Mouse (Mus musculus): Measurements from ENCODE around the gene Sept6. TPM values are rescaled to one million over a fixed set of nuclear protein-coding genes. Genes with fewer than 3 reads are reported as not detected.
"Not testable (repeated sequence)": the region's sequence is repeated elsewhere in the genome, so short reads cannot be mapped to it uniquely, and the experiment has no call there.

Sept6 gene
- polyA plus RNA-seq, 1 experiment from 2014 or later = 76.5 TPM

- ATAC-seq (ENCODE audit: low FRiP score) = no peak
- H3K9ac ChIP-seq = peak overlapping the region; percentile 78
- H3K4me2 ChIP-seq = peak overlapping the region; percentile 55
- 37% methylated on average over 3 of the region's 3 CpGs for WGBS
- no peaks in the 10 kb centered on the region for H3K27me3 ChIP-seq
- H3K27ac ChIP-seq = peak overlapping the region; percentile 90
- H3K4me3 ChIP-seq = peak overlapping the region; percentile 57
- no peaks in the 10 kb centered on the region for H3K9me3 ChIP-seq
- peaks cover 14% of the 10 kb centered on the region; the same call in 1 of the 2 replicates for H3K4me1 ChIP-seq (replicated peaks)
- H3K36me3 ChIP-seq = no peaks in the 10 kb centered on the region
Observed at GRCm38 (mm10) chrX:36901655-36902054, 89.9 kb downstream of the Sept6 start.

- ATAC-seq (ENCODE audit: low FRiP score); H3K9me3 ChIP-seq; H3K36me3 ChIP-seq; H3K27ac ChIP-seq; H3K27me3 ChIP-seq; H3K4me3 ChIP-seq; H3K4me2 ChIP-seq; H3K9ac ChIP-seq: not testable (repeated sequence)
- WGBS = 14% methylated on average over 1 of the region's 1 CpGs
- H3K4me1 ChIP-seq (replicated peaks) = peaks cover 14% of the 10 kb centered on the region; the same call in 1 of the 2 replicates
Observed at GRCm38 (mm10) chrX:36898931-36899330, 92.7 kb downstream of the Sept6 start.

- H3K4me1 ChIP-seq (replicated peaks) = no peaks in the 10 kb centered on the region
- peaks cover 10% of the 10 kb centered on the region for H3K36me3 ChIP-seq
- H3K4me2 ChIP-seq = no peak overlapping the region
- H3K27ac ChIP-seq = no peak overlapping the region
- H3K9ac ChIP-seq = no peak overlapping the region
- WGBS = 100% methylated on average over 1 of the region's 1 CpGs
- no peaks in the 10 kb centered on the region for H3K9me3 ChIP-seq
- no peak overlapping the region for H3K4me3 ChIP-seq
- H3K27me3 ChIP-seq = no peaks in the 10 kb centered on the region
- ATAC-seq (ENCODE audit: low FRiP score) = no peak
Observed at GRCm38 (mm10) chrX:36884719-36885118, 106.9 kb downstream of the Sept6 start.

GRCm38 (mm10) chrX:36874704-36875128 lies 116.9 kb downstream of the Sept6 start:
- H3K4me1 ChIP-seq (replicated peaks) = peaks cover 6% of the 10 kb centered on the region
- ATAC-seq (ENCODE audit: low FRiP score) = peak; percentile 70
- H3K27me3 ChIP-seq = no peaks in the 10 kb centered on the region
- peak overlapping the region; percentile 69 for H3K4me3 ChIP-seq
- no peaks in the 10 kb centered on the region for H3K9me3 ChIP-seq
- peak overlapping the region; percentile 83 for H3K9ac ChIP-seq
- no peaks in the 10 kb centered on the region for H3K36me3 ChIP-seq
- peak overlapping the region; percentile 66 for H3K4me2 ChIP-seq
- H3K27ac ChIP-seq = peak overlapping the region; percentile 87
- 9% methylated on average over 36 of the region's 36 CpGs for WGBS

DNA sequence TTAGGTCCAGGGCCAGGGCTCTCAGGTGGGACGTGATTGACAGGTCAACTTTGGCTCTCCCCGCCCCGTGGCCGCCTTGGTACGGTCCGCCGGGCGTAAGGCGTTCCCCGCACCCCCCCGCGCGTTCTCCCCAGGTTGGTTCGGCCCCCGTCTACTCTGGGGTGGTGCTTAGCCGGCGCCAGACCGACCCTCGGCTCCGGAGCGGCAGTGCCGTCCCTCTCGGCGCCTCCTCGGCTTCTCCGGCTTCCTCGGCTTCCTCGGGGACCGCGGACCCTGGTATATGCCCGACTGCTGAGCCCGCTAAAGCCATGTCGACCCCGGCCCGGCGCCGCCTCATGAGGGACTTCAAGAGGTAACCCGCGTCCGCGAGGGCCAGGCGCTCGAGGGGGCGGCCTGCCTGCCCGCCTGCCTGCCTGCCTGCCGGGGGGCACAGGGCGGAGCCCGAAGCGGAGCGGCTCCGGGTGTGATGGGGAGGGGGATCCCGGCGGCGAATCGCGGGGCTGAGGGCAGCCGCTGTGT lies 117.4 kb downstream of the Sept6 start:
- ATAC-seq (ENCODE audit: low FRiP score) = peak; percentile 97
- H3K27ac ChIP-seq = peak overlapping the region; percentile 87
- H3K9ac ChIP-seq = peak overlapping the region; percentile 83
- H3K4me1 ChIP-seq (replicated peaks) = peaks cover 6% of the 10 kb centered on the region
- peak overlapping the region; percentile 69 for H3K4me3 ChIP-seq
- WGBS = 12% methylated on average over 53 of the region's 57 CpGs
- H3K9me3 ChIP-seq = no peaks in the 10 kb centered on the region
- H3K27me3 ChIP-seq = no peaks in the 10 kb centered on the region
- H3K36me3 ChIP-seq = no peaks in the 10 kb centered on the region
- peak overlapping the region; percentile 66 for H3K4me2 ChIP-seq

GRCm38 (mm10) chrX:36873765-36874164 lies 117.8 kb downstream of the Sept6 start, which contains the start of the genes Ube2a and C330007P06Rik:
Gene Ube2a (plus strand): TSS chrX:36873900.
Gene C330007P06Rik (minus strand): TSS chrX:36874111.
- H3K4me1 ChIP-seq (replicated peaks) = peaks cover 6% of the 10 kb centered on the region
- H3K27me3 ChIP-seq = no peaks in the 10 kb centered on the region
- H3K36me3 ChIP-seq = no peaks in the 10 kb centered on the region
- H3K27ac ChIP-seq = peak within 1 kb of the TSS; percentile 87
- H3K9ac ChIP-seq = peak within 1 kb of the TSS; percentile 83
- peak within 1 kb of the TSS; percentile 66 for H3K4me2 ChIP-seq
- no peaks in the 10 kb centered on the region for H3K9me3 ChIP-seq
- peak; percentile 48 for ATAC-seq (ENCODE audit: low FRiP score)
- H3K4me3 ChIP-seq = peak within 1 kb of the TSS; percentile 69
- 28% methylated on average over 8 of the region's 8 CpGs for WGBS

- Histone ChIP-seq H3K4me2 (no peak overlapping the region), H3K4me3 (no peak overlapping the region), H3K36me3 (no peaks in the 10 kb centered on the region), H3K9me3 (no peaks in the 10 kb centered on the region), H3K27me3 (no peaks in the 10 kb centered on the region), H3K9ac (no peak overlapping the region), H3K4me1 (replicated peaks) (peaks cover 3% of the 10 kb centered on the region), H3K27ac (no peak overlapping the region)
- WGBS = 75% methylated on average over 3 of the region's 3 CpGs
- ATAC-seq (ENCODE audit: low FRiP score) = no peak
Observed at GRCm38 (mm10) chrX:36870372-36870771, 121.2 kb downstream of the Sept6 start.

DNA sequence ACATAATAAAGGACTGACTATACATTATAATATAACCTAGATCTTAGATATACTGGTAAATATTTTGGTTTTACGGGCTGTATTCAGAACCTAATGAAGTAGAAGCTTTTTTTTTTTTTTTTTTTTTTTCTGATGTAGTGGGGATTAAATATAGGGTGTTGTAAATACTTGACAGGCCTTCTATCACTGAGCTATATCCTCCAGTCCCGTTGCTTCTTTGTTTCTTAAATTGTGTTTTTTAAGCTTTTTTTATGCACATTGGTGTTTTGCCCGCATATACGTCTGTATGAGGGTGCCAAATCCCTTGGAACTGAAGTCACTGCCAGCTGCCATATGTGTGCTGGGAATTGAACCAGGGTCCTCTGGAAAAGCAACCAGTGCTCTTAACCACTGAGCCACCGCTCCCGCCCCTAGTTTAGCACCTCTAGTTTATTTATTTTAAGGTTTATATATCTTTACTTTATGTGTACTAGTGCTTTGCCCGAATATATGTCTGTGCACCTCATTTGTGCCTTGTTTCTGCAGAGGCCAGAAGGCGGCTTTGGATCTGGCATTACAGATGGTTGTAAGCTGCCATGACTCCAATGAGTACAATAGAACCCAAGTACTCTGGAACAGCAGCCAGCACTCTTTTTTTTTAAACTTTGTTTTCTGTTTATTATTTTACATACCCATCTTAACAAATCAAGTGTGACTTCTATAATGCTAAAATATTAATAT lies 126.8 kb downstream of the Sept6 start:
- H3K9me3 ChIP-seq = no peaks in the 10 kb centered on the region
- 57% methylated on average over 8 of the region's 8 CpGs for WGBS
- no peak overlapping the region for H3K27ac ChIP-seq
- H3K4me3 ChIP-seq = peak overlapping the region; percentile 43
- no peak overlapping the region for H3K9ac ChIP-seq
- peaks cover 9% of the 10 kb centered on the region for H3K4me1 ChIP-seq (replicated peaks)
- ATAC-seq (ENCODE audit: low FRiP score) = 0 out of 2 replicates have a peak, but pooled peaks have one; percentile 21
- H3K27me3 ChIP-seq = no peaks in the 10 kb centered on the region
- peak overlapping the region; percentile 33 for H3K4me2 ChIP-seq
- no peaks in the 10 kb centered on the region for H3K36me3 ChIP-seq

GRCm38 (mm10) chrX:36863766-36864608 lies 127.6 kb downstream of the Sept6 start:
- H3K27ac ChIP-seq = peak overlapping the region; percentile 50; the same call in 1 of the 2 replicates
- H3K9ac ChIP-seq = peak overlapping the region; percentile 53; the same call in 1 of the 2 replicates
- H3K4me3 ChIP-seq = peak overlapping the region; percentile 43
- H3K27me3 ChIP-seq = no peaks in the 10 kb centered on the region
- peaks cover 9% of the 10 kb centered on the region for H3K4me1 ChIP-seq (replicated peaks)
- no peaks in the 10 kb centered on the region for H3K36me3 ChIP-seq
- peak; percentile 88 for ATAC-seq (ENCODE audit: low FRiP score)
- WGBS = 20% methylated on average over 43 of the region's 44 CpGs
- peak overlapping the region; percentile 54 for H3K4me2 ChIP-seq
- H3K9me3 ChIP-seq = no peaks in the 10 kb centered on the region

Other genes with a start within 250 kb of the Sept6 start
- 0.85 and 0.92 TPM in 2 replicates for gene Slc25a43, start 248.1 kb downstream of the Sept6 start, polyA plus RNA-seq (2015; fragmentation: Nextera tagmentation; extraction: Ambion mirVana)
- gene Slc25a5, start 196.1 kb downstream of the Sept6 start, polyA plus RNA-seq (2015; fragmentation: Nextera tagmentation; extraction: Ambion mirVana) = 568 and 574 TPM in 2 replicates
- gene Ube2a, start 117.9 kb downstream of the Sept6 start, polyA plus RNA-seq (2015; fragmentation: Nextera tagmentation; extraction: Ambion mirVana) = 120 and 122 TPM in 2 replicates
- gene C330007P06Rik, start 117.7 kb downstream of the Sept6 start, polyA plus RNA-seq (2015; fragmentation: Nextera tagmentation; extraction: Ambion mirVana) = 23.4 and 24.7 TPM in 2 replicates
- 14.4 and 14.6 TPM in 2 replicates for gene Nkrf, start 88.9 kb downstream of the Sept6 start, polyA plus RNA-seq (2015; fragmentation: Nextera tagmentation; extraction: Ambion mirVana)
- gene Sowahd, start 57.1 kb upstream of the Sept6 start, polyA plus RNA-seq (2015; fragmentation: Nextera tagmentation; extraction: Ambion mirVana) = 0.10 TPM in 1 of 2 replicates, not detected in the other
- 349 and 381 TPM in 2 replicates for gene Rpl39, start 93.6 kb upstream of the Sept6 start, polyA plus RNA-seq (2015; fragmentation: Nextera tagmentation; extraction: Ambion mirVana)
- gene Upf3b, start 118.5 kb upstream of the Sept6 start, polyA plus RNA-seq (2015; fragmentation: Nextera tagmentation; extraction: Ambion mirVana) = 33.6 and 36.2 TPM in 2 replicates
- gene Nkap, start 135.0 kb upstream of the Sept6 start, polyA plus RNA-seq (2015; fragmentation: Nextera tagmentation; extraction: Ambion mirVana) = 24.2 and 25.0 TPM in 2 replicates
- gene Akap14, start 177.0 kb upstream of the Sept6 start, polyA plus RNA-seq (2015; fragmentation: Nextera tagmentation; extraction: Ambion mirVana) = 0.28 and 0.30 TPM in 2 replicates
- 683 and 716 TPM in 2 replicates for gene Ndufa1, start 199.4 kb upstream of the Sept6 start, polyA plus RNA-seq (2015; fragmentation: Nextera tagmentation; extraction: Ambion mirVana)
- 18.6 and 20.0 TPM in 2 replicates for gene Rnf113a1, start 199.5 kb upstream of the Sept6 start, polyA plus RNA-seq (2015; fragmentation: Nextera tagmentation; extraction: Ambion mirVana)
- gene Gm9, start 219.2 kb upstream of the Sept6 start, polyA plus RNA-seq (2015; fragmentation: Nextera tagmentation; extraction: Ambion mirVana) = not detected in 2 replicates
- not detected in 2 replicates for gene Rhox1, start 230.5 kb upstream of the Sept6 start, polyA plus RNA-seq (2015; fragmentation: Nextera tagmentation; extraction: Ambion mirVana)